Mouse (Mus musculus) ES-Bruce4 (cell line): ENCODE results near the gene Slc47a2. TPM values are rescaled to one million over a fixed set of nuclear protein-coding genes. Genes with fewer than 3 reads are reported as not detected.
A peak's percentile ranks its signal among the peaks of the same experiment; 100 is the strongest.

Experiments
- H3K27ac ChIP-seq: 2 replicates; pipeline ENCODE4 v1.5.1; 2012; ENCODE audit warnings: low read length, inconsistent platforms; ENCODE audit not compliant: insufficient read depth
- H3K27me3 ChIP-seq: 2 replicates; pipeline ENCODE4 v1.6.1; 2012; ENCODE audit warnings: mild to moderate bottlenecking, low read length, inconsistent platforms; ENCODE audit not compliant: control insufficient read depth, poor library complexity, insufficient read depth, severe bottlenecking
- H3K36me3 ChIP-seq: 2 replicates; pipeline ENCODE4 v1.6.1; 2012; ENCODE audit warnings: inconsistent platforms, mild to moderate bottlenecking, low read length, moderate library complexity; ENCODE audit not compliant: control insufficient read depth, poor library complexity, insufficient read depth, severe bottlenecking
- H3K4me1 ChIP-seq: one replicate; pipeline ENCODE4 v1.8.1; 2011; ENCODE audit warnings: low read length; ENCODE audit not compliant: control insufficient read depth, insufficient read depth
- H3K4me3 ChIP-seq: 2 replicates; pipeline ENCODE4 v1.5.1; 2011; ENCODE audit warnings: low read depth, mild to moderate bottlenecking, low read length
- H3K9ac ChIP-seq: 2 replicates; pipeline ENCODE4 v1.6.1; 2012; ENCODE audit warnings: low read depth, mild to moderate bottlenecking, inconsistent platforms; ENCODE audit not compliant: poor library complexity, severe bottlenecking
- H3K9me3 ChIP-seq: replicated peaks from 2 replicates; pipeline ENCODE4 v1.6.1; 2012; ENCODE audit warnings: mild to moderate bottlenecking, low read length, inconsistent platforms; ENCODE audit not compliant: control insufficient read depth, poor library complexity, insufficient read depth, severe bottlenecking
- CTCF ChIP-seq: IDR thresholded peaks from one replicate; pipeline ENCODE4 v1.8.1; 2011; ENCODE audit warnings: low read depth, low read length
- EP300 ChIP-seq: IDR thresholded peaks from 2 replicates; pipeline ENCODE4 v1.6.1; 2011; ENCODE audit warnings: low read depth, low read length; ENCODE audit not compliant: insufficient read depth
- POLR2A ChIP-seq: IDR thresholded peaks from one replicate; pipeline ENCODE4 v1.8.1; 2011; ENCODE audit warnings: low read length; ENCODE audit not compliant: insufficient read depth
- polyA plus RNA-seq: library from polyadenylated mRNA; stranded (reverse); fragments of >200 nt; gene quantifications from 2 replicates; pipeline ENCODE4 v1.2.4, GENCODE M21; 2011; ENCODE audit warnings: low read depth; ENCODE audit not compliant: missing spikeins, insufficient read depth, insufficient read length

The Slc47a2 gene
- polyA plus RNA-seq, 1 experiment, result not detected

GRCm38 (mm10) chr11:61266551-61267533 is 75.8 kb downstream of the Slc47a2 start, which contains the start of gene Aldh3a2:
TSS of gene Aldh3a2 (minus strand) at chr11:61267464.
- Histone ChIP-seq H3K27ac (peak within 1 kb of the TSS; percentile 55; the same call in 1 of the 2 replicates), H3K4me1 (peaks cover 2% of the 10 kb centered on the region), H3K4me3 (peak within 1 kb of the TSS; percentile 77), H3K9ac (peak within 1 kb of the TSS; percentile 66), H3K27me3 (no peaks in the 10 kb centered on the region; the same call in 1 of the 2 replicates), H3K9me3 (no peaks in the 10 kb centered on the region), H3K36me3 (peaks cover 5% of the 10 kb centered on the region)
- TF ChIP-seq CTCF (no peak), EP300 (no peak), POLR2A (peak; percentile 88)

GRCm38 (mm10) chr11:61263841-61264240 is 78.8 kb downstream of the Slc47a2 start:
- no peaks in the 10 kb centered on the region for H3K9me3 ChIP-seq
- no peaks in the 10 kb centered on the region; the same call in 1 of the 2 replicates for H3K27me3 ChIP-seq
- peaks cover 3% of the 10 kb centered on the region for H3K4me1 ChIP-seq
- H3K36me3 ChIP-seq, result peaks cover 10% of the 10 kb centered on the region
- no peak for TF ChIP-seq CTCF
- TF ChIP-seq POLR2A, result no peak
- TF ChIP-seq EP300, result no peak
- no peak overlapping the region for H3K4me3 ChIP-seq
- no peak overlapping the region for H3K27ac ChIP-seq
- H3K9ac ChIP-seq, result no peak overlapping the region

- Histone ChIP-seq H3K36me3 (peaks cover 13% of the 10 kb centered on the region), H3K4me1 (peaks cover 3% of the 10 kb centered on the region), H3K27ac (no peak overlapping the region), H3K27me3 (no peaks in the 10 kb centered on the region), H3K9me3 (no peaks in the 10 kb centered on the region), H3K9ac (no peak overlapping the region), H3K4me3 (no peak overlapping the region)
- TF ChIP-seq POLR2A (no peak), CTCF (no peak), EP300 (no peak)
Observed at GRCm38 (mm10) chr11:61262516-61262915, 80.1 kb downstream of the Slc47a2 start.

GRCm38 (mm10) chr11:61259106-61259505 is 83.6 kb downstream of the Slc47a2 start:
- Histone ChIP-seq H3K27ac (no peak overlapping the region), H3K4me1 (peaks cover 1% of the 10 kb centered on the region), H3K36me3 (peaks cover 16% of the 10 kb centered on the region), H3K27me3 (no peaks in the 10 kb centered on the region), H3K9me3 (no peaks in the 10 kb centered on the region), H3K4me3 (no peak overlapping the region), H3K9ac (no peak overlapping the region)
- no peak for TF ChIP-seq EP300
- TF ChIP-seq POLR2A, result no peak
- TF ChIP-seq CTCF, result no peak

- Histone ChIP-seq H3K9me3 (no peaks in the 10 kb centered on the region), H3K27ac (no peak overlapping the region), H3K9ac (no peak overlapping the region), H3K4me3 (no peak overlapping the region), H3K27me3 (no peaks in the 10 kb centered on the region), H3K36me3 (0 out of 2 replicates have a peak, but pooled peaks cover 4% of the 10 kb centered on the region), H3K4me1 (peaks cover 3% of the 10 kb centered on the region)
- no peak for TF ChIP-seq CTCF
- no peak for TF ChIP-seq EP300
- no peak for TF ChIP-seq POLR2A
Observed at GRCm38 (mm10) chr11:61252807-61253206, 89.9 kb downstream of the Slc47a2 start.

- Histone ChIP-seq H3K9ac (no peak overlapping the region), H3K9me3 (no peaks in the 10 kb centered on the region), H3K27me3 (no peaks in the 10 kb centered on the region), H3K4me1 (peaks cover 3% of the 10 kb centered on the region), H3K36me3 (0 out of 2 replicates have a peak, but pooled peaks cover 4% of the 10 kb centered on the region), H3K27ac (no peak overlapping the region), H3K4me3 (no peak overlapping the region)
- TF ChIP-seq EP300 (no peak), POLR2A (no peak), CTCF (no peak)
Observed at GRCm38 (mm10) chr11:61251741-61252140, 90.9 kb downstream of the Slc47a2 start.

Other genes with a start within 250 kb of the Slc47a2 start
- not detected in 2 replicates for gene Tnfrsf13b, start 216.1 kb downstream of the Slc47a2 start, polyA plus RNA-seq
- 107 and 113 TPM in 2 replicates for gene Usp22, start 167.8 kb downstream of the Slc47a2 start, polyA plus RNA-seq
- gene Aldh3a1, start 135.3 kb downstream of the Slc47a2 start, polyA plus RNA-seq, result not detected in 2 replicates
- gene Aldh3a2, start 75.4 kb downstream of the Slc47a2 start, polyA plus RNA-seq, result 21.3 and 22.4 TPM in 2 replicates
- gene Slc47a1, start 35.5 kb upstream of the Slc47a2 start, polyA plus RNA-seq, result 0.43 TPM in 1 of 2 replicates, not detected in the other
- gene Rnf112, start 111.3 kb upstream of the Slc47a2 start, polyA plus RNA-seq, result not detected in 2 replicates
- gene Mfap4, start 142.6 kb upstream of the Slc47a2 start, polyA plus RNA-seq, result 1.3 and 1.9 TPM in 2 replicates
- 33.3 and 35.1 TPM in 2 replicates for gene Mapk7, start 151.5 kb upstream of the Slc47a2 start, polyA plus RNA-seq
- 18.7 and 20.8 TPM in 2 replicates for gene B9d1, start 162.3 kb upstream of the Slc47a2 start, polyA plus RNA-seq
- gene Epn2, start 236.8 kb upstream of the Slc47a2 start, polyA plus RNA-seq, result 70.0 and 76.0 TPM in 2 replicates